Mouse (Mus musculus) hindbrain, embryonic 15.5 days (tissue): ENCODE measurements around the gene Ypel2. TPM values are rescaled to one million over a fixed set of nuclear protein-coding genes. Genes with fewer than 3 reads are reported as not detected.

Source experiments
- ATAC-seq: fragments of 200-750 bp; cut with Nextera tagmentation; 2 replicates; pipeline ENCODE4 v1.8.0; 2017; ENCODE audit warnings: low read depth, moderate number of reproducible peaks, moderate TSS enrichment; ENCODE audit not compliant: low FRiP score
- H3K27ac ChIP-seq: fragments of 300-500 bp; sonication (generic); replicated peaks from 2 replicates; pipeline ENCODE4 v1.5.1; 2015; ENCODE audit warnings: mild to moderate bottlenecking, inconsistent platforms
- H3K27me3 ChIP-seq: fragments of 300-500 bp; sonication (generic); 2 replicates; pipeline ENCODE4 v1.6.1; 2015; ENCODE audit warnings: control low read depth, inconsistent platforms
- H3K36me3 ChIP-seq: fragments of 300-500 bp; sonication (generic); 2 replicates; pipeline ENCODE4 v1.6.1; 2015; ENCODE audit warnings: control low read depth, inconsistent platforms
- H3K4me1 ChIP-seq: fragments of 300-500 bp; sonication (generic); replicated peaks from 2 replicates; pipeline ENCODE4 v1.6.1; 2015; ENCODE audit warnings: control low read depth, inconsistent platforms
- H3K4me2 ChIP-seq: fragments of 300-500 bp; sonication (generic); 2 replicates; pipeline ENCODE4 v1.6.1; 2015; ENCODE audit warnings: moderate library complexity, mild to moderate bottlenecking, inconsistent platforms
- H3K4me3 ChIP-seq: fragments of 300-500 bp; sonication (generic); 2 replicates; pipeline ENCODE4 v1.5.1; 2015; ENCODE audit warnings: mild to moderate bottlenecking, inconsistent platforms
- H3K9ac ChIP-seq: fragments of 300-500 bp; sonication (generic); 2 replicates; pipeline ENCODE4 v1.6.1; 2015; ENCODE audit warnings: inconsistent platforms
- H3K9me3 ChIP-seq: fragments of 300-500 bp; sonication (generic); 2 replicates; pipeline ENCODE4 v1.6.1; 2016; ENCODE audit warnings: control low read depth, inconsistent platforms
- WGBS: fragments of 180-500 bp; shearing (Covaris S2); methylation state at CpG from one replicate; pipeline ENCODE4 v1.1.7; 2015; 5-methylcytosine and 5-hydroxymethylcytosine counted together
- polyA plus RNA-seq: library from polyadenylated mRNA; unstranded; fragments of >200 nt; fragmentation: Nextera tagmentation; extraction: Ambion mirVana; gene quantifications from 2 replicates; pipeline ENCODE4 v1.2.1, GENCODE M21; 2015

The Ypel2 gene
- polyA plus RNA-seq, 1 experiment from 2014 or later: 4.2 TPM

DNA sequence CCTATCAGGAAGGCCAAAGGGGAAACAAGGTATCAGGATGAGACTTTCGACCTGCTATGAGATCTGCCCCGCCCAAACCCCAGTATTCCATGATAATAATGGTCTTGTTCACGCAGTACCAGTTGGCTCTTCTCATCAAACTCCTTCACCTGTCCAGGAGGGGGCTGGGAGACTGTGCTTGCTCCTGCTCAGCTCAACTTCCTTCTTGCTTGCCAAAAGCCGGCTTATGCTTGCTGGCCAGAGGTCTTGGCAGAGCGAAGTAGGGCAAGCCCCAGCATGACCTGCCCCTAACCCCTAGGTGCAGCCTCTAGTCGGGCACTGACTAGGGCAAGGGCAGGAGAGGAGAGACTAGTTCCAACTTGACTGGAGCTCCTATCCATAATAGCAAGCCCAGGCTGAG, 72.2 kb downstream of the Ypel2 start:
- 88% methylated on average over 6 of the region's 6 CpGs for WGBS
- Histone ChIP-seq H3K36me3 (no peaks in the 10 kb centered on the region), H3K4me1 (peaks cover 10% of the 10 kb centered on the region), H3K9me3 (no peaks in the 10 kb centered on the region), H3K27me3 (no peaks in the 10 kb centered on the region), H3K9ac (no peak overlapping the region), H3K4me3 (no peak overlapping the region), H3K27ac (no peak overlapping the region), H3K4me2 (no peak overlapping the region)
- ATAC-seq: no peak

DNA sequence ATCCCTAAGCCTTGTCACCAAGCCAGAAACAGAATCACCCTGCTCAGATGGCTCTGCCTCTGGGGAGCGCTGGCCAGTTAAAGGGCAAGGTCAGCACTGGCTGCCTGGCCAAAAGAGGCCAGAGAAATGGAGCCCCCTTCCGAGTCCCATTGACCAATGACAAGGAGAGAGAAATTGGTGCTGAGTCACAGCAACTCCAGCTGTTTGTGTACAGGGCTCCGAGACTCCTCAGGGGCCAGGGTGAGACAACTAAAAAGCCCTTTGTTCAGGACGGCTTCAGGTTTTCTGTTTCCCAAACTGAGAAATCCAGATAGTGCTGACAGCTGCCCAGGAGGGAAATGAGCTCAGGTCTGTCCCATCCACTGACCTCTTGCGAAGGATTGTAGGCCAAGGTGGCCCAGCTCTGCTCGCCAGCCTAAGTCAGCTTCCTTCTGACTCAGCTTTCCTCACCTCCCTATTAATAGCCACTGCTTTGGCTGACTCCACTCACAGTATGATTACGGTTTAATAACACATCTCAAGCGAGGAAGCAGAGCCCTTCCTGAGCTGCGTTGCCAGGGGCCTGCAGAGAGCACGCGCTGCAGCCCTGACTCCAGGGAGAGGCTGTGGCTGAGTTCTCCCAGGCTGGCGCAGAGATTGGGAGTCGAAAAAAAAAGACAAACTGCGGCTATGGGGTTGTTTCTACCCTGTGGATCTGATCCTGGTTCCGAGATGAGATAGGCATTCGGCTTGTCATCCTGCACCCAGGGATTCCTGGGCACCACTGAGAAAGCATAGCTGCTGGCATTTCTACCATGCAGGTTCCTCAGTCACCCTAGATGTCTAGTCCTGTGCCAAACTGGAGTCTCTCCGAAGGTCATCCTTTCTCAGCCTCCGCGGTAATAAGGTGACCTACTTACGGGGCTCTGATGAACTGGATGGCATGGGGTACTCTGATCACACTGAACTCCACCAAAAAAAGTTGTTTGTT, 73.1 kb downstream of the Ypel2 start:
- Histone ChIP-seq H3K9me3 (no peaks in the 10 kb centered on the region), H3K27me3 (no peaks in the 10 kb centered on the region), H3K27ac (peak overlapping the region; percentile 56), H3K36me3 (no peaks in the 10 kb centered on the region), H3K4me3 (no peak overlapping the region), H3K4me1 (peaks cover 10% of the 10 kb centered on the region), H3K9ac (no peak overlapping the region), H3K4me2 (no peak overlapping the region)
- ATAC-seq: no peak
- WGBS: 57% methylated on average over 20 of the region's 20 CpGs

DNA sequence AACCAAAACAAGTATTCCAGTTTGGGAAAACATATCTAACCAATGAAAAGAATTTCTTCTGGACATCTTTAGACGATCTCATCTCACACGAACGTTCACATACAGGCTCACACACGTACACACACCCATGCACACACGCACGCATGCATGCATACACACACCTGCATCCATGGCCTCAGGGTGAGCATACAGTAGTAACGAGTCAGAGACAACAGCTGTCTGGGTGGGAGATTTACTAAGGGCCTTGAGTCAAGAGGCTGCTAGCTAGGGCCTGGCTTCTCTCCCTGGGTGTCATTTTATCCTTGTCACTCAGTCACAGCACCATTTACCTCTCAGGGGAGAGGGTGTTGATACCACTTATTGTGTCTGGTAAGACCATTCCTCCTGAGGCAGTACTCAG, 74.0 kb downstream of the Ypel2 start:
- Histone ChIP-seq H3K9ac (no peak overlapping the region), H3K4me1 (peaks cover 10% of the 10 kb centered on the region), H3K27me3 (no peaks in the 10 kb centered on the region), H3K4me3 (no peak overlapping the region), H3K36me3 (no peaks in the 10 kb centered on the region), H3K27ac (no peak overlapping the region), H3K9me3 (no peaks in the 10 kb centered on the region), H3K4me2 (no peak overlapping the region)
- no peak for ATAC-seq
- 89% methylated on average over 7 of the region's 7 CpGs for WGBS

DNA sequence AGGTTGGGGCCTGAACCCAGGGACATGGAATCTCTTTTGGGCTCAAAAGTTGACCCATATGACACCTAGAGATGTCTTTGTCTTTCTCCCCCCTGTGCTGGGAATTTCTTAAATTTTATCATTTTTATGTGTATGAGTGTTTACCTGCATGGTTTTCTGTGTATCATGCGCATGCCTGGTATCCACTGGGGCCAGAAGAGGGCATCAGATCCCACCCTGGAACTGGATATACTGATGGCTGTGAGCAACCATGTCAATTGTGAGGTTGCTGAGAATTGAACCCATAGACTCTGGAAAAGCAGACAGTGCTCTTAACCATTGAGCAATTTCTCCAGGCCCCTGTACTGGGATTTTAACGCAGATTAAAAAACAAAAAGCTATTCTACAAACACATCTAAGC, 76.0 kb downstream of the Ypel2 start:
- Histone ChIP-seq H3K9me3 (no peaks in the 10 kb centered on the region), H3K4me1 (peaks cover 10% of the 10 kb centered on the region), H3K36me3 (no peaks in the 10 kb centered on the region), H3K9ac (no peak overlapping the region), H3K4me2 (no peak overlapping the region), H3K27ac (no peak overlapping the region), H3K4me3 (no peak overlapping the region), H3K27me3 (no peaks in the 10 kb centered on the region)
- 96% methylated on average over 2 of the region's 2 CpGs for WGBS
- no peak for ATAC-seq

DNA sequence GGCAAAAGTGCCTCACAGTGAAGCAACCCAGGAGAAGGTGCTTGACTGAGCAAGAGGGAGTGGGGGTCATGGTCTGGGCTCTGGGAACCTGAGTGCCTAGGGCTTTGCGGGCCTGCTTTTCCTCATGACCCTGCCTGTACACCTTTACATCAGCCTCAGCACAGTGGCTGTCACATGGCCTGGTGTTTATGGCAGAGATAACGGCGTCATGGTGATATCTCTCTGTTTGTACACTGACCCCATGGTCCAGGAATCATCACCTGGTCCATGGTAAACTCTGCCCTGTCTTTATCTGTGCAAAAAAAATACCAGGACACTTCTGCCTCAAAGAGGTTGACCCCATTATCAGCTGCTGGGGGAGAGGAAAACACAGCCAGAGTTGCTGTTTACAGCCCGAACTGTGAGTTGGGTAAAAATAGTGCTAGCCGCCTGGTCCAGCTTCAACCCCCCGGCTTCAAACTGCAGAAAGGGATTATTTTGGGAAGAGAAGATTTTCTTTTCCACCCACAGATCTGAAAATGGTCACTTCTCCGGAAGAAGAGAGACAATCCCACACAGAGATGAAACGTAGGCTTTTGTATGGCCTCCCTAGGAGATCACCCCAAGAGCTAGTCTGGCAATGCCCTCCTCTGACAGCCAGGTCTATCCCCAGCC, 76.8 kb downstream of the Ypel2 start:
- no peaks in the 10 kb centered on the region for H3K27me3 ChIP-seq
- H3K36me3 ChIP-seq: no peaks in the 10 kb centered on the region
- H3K4me2 ChIP-seq: no peak overlapping the region
- H3K9ac ChIP-seq: no peak overlapping the region
- H3K27ac ChIP-seq: no peak overlapping the region
- no peaks in the 10 kb centered on the region for H3K9me3 ChIP-seq
- no peak for ATAC-seq
- WGBS: 87% methylated on average over 8 of the region's 8 CpGs
- peaks cover 10% of the 10 kb centered on the region for H3K4me1 ChIP-seq
- no peak overlapping the region for H3K4me3 ChIP-seq

DNA sequence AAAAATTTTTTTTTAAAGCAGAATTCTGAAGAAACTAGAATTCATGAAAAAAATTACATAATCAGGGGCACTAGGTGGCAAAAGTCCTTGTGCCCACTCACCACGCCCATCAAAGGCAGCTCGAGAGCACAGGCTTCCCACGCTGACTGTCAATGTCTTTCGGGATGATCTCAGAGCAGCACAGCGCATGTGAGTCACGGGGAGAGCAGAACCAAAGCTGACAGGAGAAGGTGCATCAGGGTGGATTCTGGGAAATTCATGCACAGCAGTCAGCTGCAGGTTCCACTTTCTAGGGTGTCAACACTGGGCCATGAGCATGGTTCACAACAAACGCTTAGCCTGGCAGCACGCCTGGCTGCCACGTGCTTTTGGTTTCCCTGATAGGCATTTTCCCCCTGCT, 79.2 kb downstream of the Ypel2 start:
- H3K9me3 ChIP-seq: no peaks in the 10 kb centered on the region
- no peak for ATAC-seq
- H3K36me3 ChIP-seq: no peaks in the 10 kb centered on the region
- no peaks in the 10 kb centered on the region for H3K4me1 ChIP-seq
- no peak overlapping the region for H3K9ac ChIP-seq
- WGBS: 81% methylated on average over 9 of the region's 9 CpGs
- H3K27me3 ChIP-seq: no peaks in the 10 kb centered on the region
- no peak overlapping the region for H3K4me3 ChIP-seq
- no peak overlapping the region for H3K4me2 ChIP-seq
- no peak overlapping the region for H3K27ac ChIP-seq

DNA sequence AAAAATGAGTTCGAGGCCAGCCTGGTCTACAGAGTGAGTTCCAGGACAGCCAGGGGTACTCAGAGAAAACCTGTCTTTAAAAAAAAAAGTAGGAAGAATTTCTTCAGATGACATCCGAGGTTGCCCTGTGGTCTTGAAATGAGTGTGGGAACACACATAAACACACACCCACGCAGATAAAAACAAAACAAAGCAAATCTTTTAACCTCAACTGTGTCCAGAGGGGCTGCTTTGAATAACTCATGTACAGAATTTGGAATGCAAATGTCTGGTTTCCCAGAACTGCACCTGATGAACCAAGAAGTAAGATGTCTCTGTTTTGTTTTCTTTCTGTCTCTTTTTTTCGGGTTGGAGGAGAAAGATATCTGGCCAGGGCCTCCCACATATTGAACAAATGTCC, 83.3 kb downstream of the Ypel2 start:
- Histone ChIP-seq H3K36me3 (no peaks in the 10 kb centered on the region), H3K4me2 (no peak overlapping the region), H3K4me1 (no peaks in the 10 kb centered on the region), H3K9ac (no peak overlapping the region), H3K9me3 (no peaks in the 10 kb centered on the region), H3K27ac (no peak overlapping the region), H3K4me3 (no peak overlapping the region), H3K27me3 (no peaks in the 10 kb centered on the region)
- WGBS: 87% methylated on average over 4 of the region's 4 CpGs
- no peak for ATAC-seq

DNA sequence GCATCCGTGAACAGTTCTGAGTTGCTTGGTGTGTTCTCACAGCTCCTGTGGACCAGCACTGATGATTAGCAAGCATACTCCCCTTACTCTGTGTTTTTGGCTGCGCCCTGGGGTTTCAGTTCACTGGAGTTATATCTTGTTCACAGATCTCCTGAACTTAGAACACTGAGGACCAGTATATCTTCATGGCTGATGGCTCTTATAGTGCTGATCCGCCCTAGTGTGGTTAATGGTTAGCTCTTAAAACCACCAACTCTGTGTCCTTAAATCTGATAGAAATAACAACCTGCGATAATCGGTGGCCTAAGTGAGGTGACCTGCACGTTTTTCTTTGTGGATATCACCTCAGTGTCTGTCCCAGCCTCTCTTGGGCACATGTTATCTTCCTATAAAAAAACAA, 84.5 kb downstream of the Ypel2 start:
- Histone ChIP-seq H3K4me1 (no peaks in the 10 kb centered on the region), H3K9ac (no peak overlapping the region), H3K9me3 (no peaks in the 10 kb centered on the region), H3K36me3 (no peaks in the 10 kb centered on the region), H3K27me3 (no peaks in the 10 kb centered on the region), H3K4me2 (no peak overlapping the region), H3K4me3 (no peak overlapping the region), H3K27ac (no peak overlapping the region)
- 87% methylated on average over 6 of the region's 6 CpGs for WGBS
- no peak for ATAC-seq

DNA sequence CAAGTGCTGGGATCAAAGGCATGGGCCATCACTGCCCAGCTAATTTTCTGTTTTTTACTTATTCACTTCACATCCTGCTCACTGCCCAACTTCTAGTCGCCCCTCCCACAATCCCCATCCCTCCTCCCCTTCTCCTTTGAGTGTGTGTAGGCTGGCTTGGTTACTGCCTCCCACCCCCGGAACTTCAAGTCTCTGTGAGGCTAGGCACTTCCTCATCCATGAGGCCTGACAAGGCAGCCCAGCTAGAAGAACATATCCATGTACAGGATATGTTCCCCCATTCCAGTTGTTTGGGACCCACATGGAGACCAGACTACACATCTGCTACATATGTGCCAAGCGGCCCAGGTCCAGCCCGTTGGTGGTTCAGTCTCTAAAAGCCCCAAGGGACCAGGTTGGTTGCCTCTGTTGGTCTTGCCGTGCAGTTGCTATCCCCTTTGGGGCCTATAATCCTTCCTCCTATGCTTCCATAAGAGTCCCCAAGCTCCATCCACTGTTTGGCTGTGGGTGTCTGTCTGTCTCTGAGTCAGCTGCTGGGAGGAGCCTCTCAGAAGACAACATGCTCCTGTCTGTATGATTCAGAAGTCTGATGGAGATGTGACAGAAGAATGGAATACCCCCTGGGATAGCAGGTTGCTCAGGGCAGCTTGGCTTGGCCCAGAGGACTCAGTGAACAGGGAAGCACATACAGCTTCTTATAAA, 85.5 kb downstream of the Ypel2 start:
- no peak overlapping the region for H3K4me2 ChIP-seq
- no peaks in the 10 kb centered on the region for H3K27me3 ChIP-seq
- no peaks in the 10 kb centered on the region for H3K4me1 ChIP-seq
- no peak for ATAC-seq
- H3K9ac ChIP-seq: no peak overlapping the region
- no peak overlapping the region for H3K27ac ChIP-seq
- 84% methylated on average over 5 of the region's 5 CpGs for WGBS
- no peaks in the 10 kb centered on the region for H3K9me3 ChIP-seq
- no peaks in the 10 kb centered on the region for H3K36me3 ChIP-seq
- H3K4me3 ChIP-seq: no peak overlapping the region

DNA sequence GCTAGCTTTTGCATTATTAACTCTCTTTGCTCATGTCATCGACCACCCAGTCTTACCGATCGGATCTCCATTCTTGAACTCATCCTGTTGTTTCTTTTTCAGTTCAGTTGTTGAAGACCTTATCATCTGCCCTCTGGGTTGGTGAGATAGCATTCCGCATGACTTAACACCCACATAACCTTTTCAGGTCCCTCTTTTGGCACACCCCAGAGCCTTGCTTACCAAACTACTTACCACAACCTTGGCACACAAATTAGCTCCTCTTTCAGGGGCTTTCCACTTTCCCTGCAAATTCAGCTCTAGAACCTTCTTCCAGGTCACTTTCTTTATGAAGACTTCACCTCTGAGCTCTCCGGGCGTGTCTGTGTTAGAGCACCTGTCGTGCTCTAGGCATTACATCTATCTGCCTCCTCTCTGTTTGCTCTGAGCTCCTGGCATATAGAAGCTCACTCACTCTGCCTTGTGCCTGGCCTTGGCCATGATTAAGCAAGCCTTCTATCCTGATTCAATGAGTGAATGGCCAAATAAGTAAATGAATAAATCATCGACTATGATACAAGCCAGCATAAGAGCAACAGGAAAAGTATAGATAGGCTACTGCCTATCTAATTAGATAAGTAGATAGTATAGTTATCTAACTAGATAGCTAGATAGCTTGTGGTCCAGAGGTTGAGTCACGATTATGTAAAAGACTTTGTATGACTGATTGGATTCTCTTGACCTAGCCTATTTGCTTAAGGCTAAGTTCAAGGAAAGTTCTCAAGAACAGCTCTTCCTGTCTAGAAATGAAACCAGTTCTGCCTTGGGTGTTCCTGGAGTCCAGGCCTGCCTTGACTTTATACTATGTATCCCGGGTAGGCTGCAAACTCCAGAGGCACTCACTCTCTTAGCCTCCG, 86.5 kb downstream of the Ypel2 start:
- no peaks in the 10 kb centered on the region for H3K9me3 ChIP-seq
- no peak overlapping the region for H3K27ac ChIP-seq
- no peaks in the 10 kb centered on the region for H3K4me1 ChIP-seq
- no peak for ATAC-seq
- no peak overlapping the region for H3K9ac ChIP-seq
- H3K4me2 ChIP-seq: no peak overlapping the region
- no peak overlapping the region for H3K4me3 ChIP-seq
- 95% methylated on average over 11 of the region's 11 CpGs for WGBS
- no peaks in the 10 kb centered on the region for H3K27me3 ChIP-seq
- no peaks in the 10 kb centered on the region for H3K36me3 ChIP-seq

DNA sequence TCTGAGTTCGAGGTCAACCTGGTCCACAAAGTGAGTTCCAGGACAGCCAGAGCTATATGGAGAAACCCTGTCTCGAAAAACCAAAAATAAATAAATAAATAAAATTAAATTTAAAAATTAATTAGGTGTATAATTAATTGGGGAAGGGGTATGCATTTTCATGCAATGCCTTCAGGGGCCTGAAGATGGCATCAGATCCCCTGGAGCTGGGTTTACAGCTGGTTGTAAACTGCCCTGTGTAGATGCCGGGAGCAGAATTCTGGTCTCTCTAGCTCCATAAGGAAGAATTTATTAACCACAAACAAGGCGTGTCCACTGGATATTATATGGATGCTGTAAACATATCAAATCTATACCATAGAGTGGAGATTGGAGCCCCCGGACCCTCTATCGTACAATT, 87.2 kb downstream of the Ypel2 start:
- Histone ChIP-seq H3K4me1 (no peaks in the 10 kb centered on the region), H3K9ac (no peak overlapping the region), H3K36me3 (no peaks in the 10 kb centered on the region), H3K27me3 (no peaks in the 10 kb centered on the region), H3K4me2 (no peak overlapping the region), H3K4me3 (no peak overlapping the region), H3K9me3 (no peaks in the 10 kb centered on the region), H3K27ac (no peak overlapping the region)
- ATAC-seq: no peak
- WGBS: 93% methylated on average over 6 of the region's 6 CpGs
